Mouse (Mus musculus) embryonic facial prominence, embryonic 15.5 days (tissue): ENCODE measurements at regions not wholly inside any gene's neighbourhood (a gene's known extent, or its start where the extent isn't known, plus 50 kb on each side); places are given as distances from the start of the nearest gene placed in this dataset.

Experiments used
- ATAC-seq: fragments of 200-750 bp; cut with Nextera tagmentation; 2 replicates; pipeline ENCODE4 v1.8.0; 2017; ENCODE audit warnings: low read depth, moderate TSS enrichment; ENCODE audit not compliant: insufficient number of reproducible peaks, low FRiP score, low TSS enrichment
- H3K27ac ChIP-seq: fragments of 300-500 bp; sonication (generic); replicated peaks from 2 replicates; pipeline ENCODE4 v1.5.1; 2015; ENCODE audit warnings: mild to moderate bottlenecking, inconsistent platforms
- H3K27me3 ChIP-seq: fragments of 300-500 bp; sonication (generic); 2 replicates; pipeline ENCODE4 v1.6.1; 2015; ENCODE audit warnings: inconsistent platforms
- H3K36me3 ChIP-seq: fragments of 300-500 bp; sonication (generic); 2 replicates; pipeline ENCODE4 v1.6.1; 2015; ENCODE audit warnings: mild to moderate bottlenecking, inconsistent platforms
- H3K4me1 ChIP-seq: fragments of 300-500 bp; sonication (generic); 2 replicates; pipeline ENCODE4 v1.6.1; 2015; ENCODE audit warnings: inconsistent platforms
- H3K4me2 ChIP-seq: fragments of 300-500 bp; sonication (generic); replicated peaks from 2 replicates; pipeline ENCODE4 v1.6.1; 2015; ENCODE audit warnings: mild to moderate bottlenecking, inconsistent platforms
- H3K4me3 ChIP-seq: fragments of 300-500 bp; sonication (generic); replicated peaks from 2 replicates; pipeline ENCODE4 v1.5.1; 2015; ENCODE audit warnings: mild to moderate bottlenecking, inconsistent platforms
- H3K9ac ChIP-seq: fragments of 300-500 bp; sonication (generic); 2 replicates; pipeline ENCODE4 v1.6.1; 2015; ENCODE audit warnings: inconsistent platforms
- H3K9me3 ChIP-seq: fragments of 300-500 bp; sonication (generic); replicated peaks from 2 replicates; pipeline ENCODE4 v1.6.1; 2016; ENCODE audit warnings: inconsistent platforms
- WGBS: fragments of 180-500 bp; shearing (Covaris S2); methylation state at CpG from one replicate; pipeline ENCODE4 v1.1.7; 2015; 5-methylcytosine and 5-hydroxymethylcytosine counted together

DNA sequence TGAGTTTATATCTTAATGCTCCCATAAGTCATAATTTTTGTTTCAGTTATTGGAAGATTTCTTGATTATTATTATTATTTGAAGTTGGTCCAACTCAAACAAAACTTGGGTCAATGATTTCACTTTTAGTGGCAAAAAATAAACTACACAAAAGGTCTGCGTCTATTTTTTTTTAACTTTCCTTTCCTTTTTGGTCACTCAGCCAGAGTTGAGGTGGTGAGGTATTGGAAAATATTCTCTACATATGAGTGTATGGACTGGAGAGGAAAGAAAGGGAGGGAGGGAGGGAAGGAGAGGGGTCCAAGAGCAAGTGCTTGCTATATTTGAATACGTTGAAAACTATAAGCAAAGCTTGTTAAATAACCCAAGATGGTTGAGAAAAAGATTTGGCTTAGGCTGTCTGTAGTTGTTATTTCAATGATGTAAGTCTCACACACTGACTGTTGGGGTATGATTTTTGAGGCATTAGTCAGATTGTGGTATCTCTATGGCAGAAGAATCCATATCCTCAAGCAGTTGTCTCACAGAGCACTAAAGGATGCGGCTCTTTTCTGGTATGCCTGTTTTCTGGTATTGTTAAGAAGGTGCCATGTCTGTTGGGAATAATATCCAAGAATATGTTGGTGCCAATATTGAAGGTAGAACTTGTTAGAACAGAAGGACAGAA, 75.9 kb upstream of the Hey2 start:
- 89% methylated on average over 3 of the region's 3 CpGs for WGBS
- Histone ChIP-seq H3K9me3 (no peaks in the 10 kb centered on the region), H3K4me3 (no peak overlapping the region), H3K4me1 (no peaks in the 10 kb centered on the region), H3K4me2 (no peak overlapping the region), H3K27me3 (no peaks in the 10 kb centered on the region), H3K27ac (no peak overlapping the region), H3K9ac (no peak overlapping the region), H3K36me3 (no peaks in the 10 kb centered on the region)
- ATAC-seq = no peak

DNA sequence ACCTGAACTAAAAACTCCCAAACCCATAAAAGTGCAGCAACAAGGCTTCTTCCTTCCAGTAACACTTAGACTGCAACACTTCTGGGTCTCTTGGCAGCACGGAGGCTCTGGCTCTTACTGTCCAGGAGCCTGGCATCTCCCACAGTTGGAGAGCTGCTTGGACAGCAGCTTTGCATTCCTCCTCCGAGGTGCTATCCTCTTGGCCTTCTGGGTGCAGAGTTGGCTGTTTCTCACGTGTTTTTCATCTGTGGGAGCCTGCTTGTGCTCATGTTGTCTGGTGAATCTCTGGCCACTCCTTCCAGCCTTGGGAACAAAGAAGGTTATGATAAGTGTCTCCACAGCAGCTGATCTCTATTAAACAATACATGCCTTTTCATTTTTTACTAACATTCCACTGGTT, 51.2 kb upstream of the Hey2 start:
- no peak overlapping the region for H3K4me3 ChIP-seq
- H3K27me3 ChIP-seq = no peaks in the 10 kb centered on the region
- ATAC-seq = no peak
- H3K9me3 ChIP-seq = no peaks in the 10 kb centered on the region
- WGBS = 26% methylated on average over 3 of the region's 3 CpGs
- H3K4me2 ChIP-seq = no peak overlapping the region
- H3K27ac ChIP-seq = no peak overlapping the region
- H3K9ac ChIP-seq = no peak overlapping the region
- no peaks in the 10 kb centered on the region for H3K36me3 ChIP-seq
- peaks cover 6% of the 10 kb centered on the region; the same call in 1 of the 2 replicates for H3K4me1 ChIP-seq
